Mouse (Mus musculus) MEL (cell line): Measurements from ENCODE around the gene Gm5617.

ENCODE experiments used
- CHD2 ChIP-seq: IDR thresholded peaks from 2 replicates; pipeline ENCODE4 v1.6.1; 2011; ENCODE audit warnings: low read length, improper control_type of control experiment
- CTCF ChIP-seq, 3 experiments: IDR thresholded peaks in 2 of 3; conservative IDR thresholded peaks in 1 of 3; 2 replicates each; pipeline ENCODE4 v1.5.1; 2011 to 2012; ENCODE audit warnings: low read length in 3 of 3, low read depth in 2 of 3, mild to moderate bottlenecking in 2 of 3, improper control_type of control experiment in 1 of 3, inconsistent platforms in 1 of 3, mixed read lengths in 1 of 3, moderate library complexity in 1 of 3; ENCODE audit not compliant: control insufficient read depth in 1 of 3, insufficient read depth in 1 of 3, poor library complexity in 1 of 3, severe bottlenecking in 1 of 3
- EP300 ChIP-seq, 2 experiments: IDR thresholded peaks; 2 replicates each; pipeline ENCODE4 v1.6.1; 2011; ENCODE audit warnings: improper control_type of control experiment in 2 of 2, low read length in 2 of 2, low read depth in 1 of 2, mild to moderate bottlenecking in 1 of 2
- MAZ ChIP-seq: IDR thresholded peaks from 2 replicates; pipeline ENCODE4 v1.6.1; 2012; ENCODE audit warnings: low read depth, mild to moderate bottlenecking, inconsistent platforms, low read length, improper control_type of control experiment
- MEF2A ChIP-seq: IDR thresholded peaks from 2 replicates; pipeline ENCODE4 v1.6.1; 2014; ENCODE audit warnings: low read depth, mild to moderate bottlenecking, inconsistent platforms, low read length, improper control_type of control experiment; ENCODE audit not compliant: poor library complexity, insufficient replicate concordance, severe bottlenecking; ENCODE audit errors: extremely low read depth
- MYC ChIP-seq: IDR thresholded peaks from 2 replicates; pipeline ENCODE4 v1.6.1; 2011; ENCODE audit warnings: low read depth, mild to moderate bottlenecking, low read length, improper control_type of control experiment, moderate library complexity
- NELFE ChIP-seq: IDR thresholded peaks from 2 replicates; pipeline ENCODE4 v1.6.1; 2011; ENCODE audit warnings: low read depth, low read length, improper control_type of control experiment
- POLR2A ChIP-seq, 2 experiments: IDR thresholded peaks; 2 replicates each; pipeline ENCODE4 v1.6.1; 2011 to 2012; ENCODE audit warnings: low read length in 2 of 2, mild to moderate bottlenecking in 2 of 2, control low read depth in 1 of 2, improper control_type of control experiment in 1 of 2, low read depth in 1 of 2, moderate library complexity in 1 of 2; ENCODE audit not compliant: control insufficient read depth in 1 of 2, insufficient read depth in 1 of 2, poor library complexity in 1 of 2
- RAD21 ChIP-seq: IDR thresholded peaks from 2 replicates; pipeline ENCODE4 v1.6.1; 2011; ENCODE audit warnings: mild to moderate bottlenecking, low read depth, low read length, improper control_type of control experiment
- TAL1 ChIP-seq: IDR thresholded peaks from 2 replicates; pipeline ENCODE4 v1.6.1; 2012; ENCODE audit warnings: mild to moderate bottlenecking, inconsistent platforms, low read length, moderate library complexity, mixed read lengths
- UBTF ChIP-seq: IDR thresholded peaks from 2 replicates; pipeline ENCODE4 v1.6.1; 2012; ENCODE audit warnings: low read depth, mild to moderate bottlenecking, inconsistent platforms, low read length, improper control_type of control experiment, moderate library complexity, borderline replicate concordance; ENCODE audit not compliant: insufficient read depth
- USF1 ChIP-seq: IDR thresholded peaks from 2 replicates; pipeline ENCODE4 v1.6.1; 2014; ENCODE audit warnings: low read depth, mild to moderate bottlenecking, inconsistent platforms, low read length, improper control_type of control experiment, moderate library complexity
- ZC3H11A ChIP-seq: IDR thresholded peaks from 2 replicates; pipeline ENCODE4 v1.6.1; 2012; ENCODE audit warnings: low read depth, mild to moderate bottlenecking, inconsistent platforms, low read length, improper control_type of control experiment
- ZMIZ1 ChIP-seq: IDR thresholded peaks from 2 replicates; pipeline ENCODE4 v1.6.1; 2012; ENCODE audit warnings: low read depth, mild to moderate bottlenecking, inconsistent platforms, low read length, improper control_type of control experiment, moderate library complexity

DNA sequence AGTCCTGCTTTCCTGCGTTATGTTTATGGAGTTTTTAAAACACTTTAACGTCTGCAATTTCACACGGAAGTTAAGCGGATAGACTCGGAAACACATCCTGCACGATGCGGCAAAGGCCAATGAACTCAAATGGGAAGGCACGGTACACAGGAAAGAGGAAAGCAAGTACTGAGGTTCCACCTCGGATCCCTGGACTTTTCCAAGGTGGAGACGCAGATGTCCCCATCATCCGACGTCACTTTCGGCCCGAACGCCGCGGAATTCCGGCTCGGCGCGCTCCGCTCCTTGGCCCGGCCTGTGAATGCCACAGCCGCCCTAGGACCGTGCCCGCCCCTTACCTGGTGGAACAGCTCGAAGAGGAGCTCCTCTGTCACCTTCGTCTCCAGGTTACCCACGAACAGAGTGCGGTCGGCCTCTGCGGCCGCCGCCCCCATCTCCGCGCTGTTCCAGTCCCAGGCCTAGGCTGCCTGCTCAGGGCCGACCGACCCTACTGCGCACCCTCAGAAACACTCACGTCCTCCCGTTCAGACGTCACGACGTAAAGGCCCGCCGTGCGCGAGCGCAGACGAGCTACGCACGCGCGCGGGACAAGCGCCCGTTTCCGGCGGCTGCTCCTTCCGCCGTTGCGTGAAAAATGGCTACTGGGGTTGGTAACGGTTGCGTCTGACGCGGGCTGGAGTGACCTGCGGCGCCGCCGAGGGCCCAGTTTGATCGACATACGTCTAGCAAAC is at the start of gene Gm5617, which contains the start of gene Rbm7:
- TF ChIP-seq CTCF (IDR thresholded peaks at IDR 0.05 in 2 of 3, conservative IDR thresholded peaks at IDR 0.05 in 1 of 3; ENCODE audit: control insufficient read depth in 1 of 3, insufficient read depth in 1 of 3, low read depth in 2 of 3, low read length in 3 of 3, poor library complexity in 1 of 3, severe bottlenecking in 1 of 3), result no peak
- TF ChIP-seq USF1, result no peak
- TF ChIP-seq ZC3H11A, result no peak
- no peak for TF ChIP-seq RAD21
- no peak; a peak in 1 of 4 replicates for TF ChIP-seq EP300 (IDR thresholded peaks at IDR 0.05; ENCODE audit: low read depth in 1 of 2, low read length in 2 of 2)
- peak; percentile 46; the same call in 1 of the 2 replicates for TF ChIP-seq MYC
- peak; percentile 86 for TF ChIP-seq NELFE
- TF ChIP-seq UBTF, result no peak
- TF ChIP-seq TAL1, result no peak
- peak; percentile 71 for TF ChIP-seq ZMIZ1
- TF ChIP-seq POLR2A (IDR thresholded peaks at IDR 0.05; ENCODE audit: control insufficient read depth in 1 of 2, insufficient read depth in 1 of 2, low read depth in 1 of 2, low read length in 2 of 2, poor library complexity in 1 of 2), result peak; percentile 73 to 85
- TF ChIP-seq MAZ, result peak; percentile 50; the same call in 1 of the 2 replicates
- TF ChIP-seq CHD2, result no peak
- TF ChIP-seq MEF2A, result no peak
